Mouse (Mus musculus) T-helper 2 cell (primary cell): ENCODE measurements at regions not wholly inside any gene's neighbourhood (a gene's known extent, or its start where the extent isn't known, plus 50 kb on each side); places are given as distances from the start of the nearest gene placed in this dataset.

Experiments used
- in situ Hi-C: fragments of 300-600 bp; cut with MboI, MseI; formaldehyde crosslinking; loops from one replicate; pipeline ENCODE4 v1.15.1; 2025; ENCODE audit warnings: high pct_unique_total_duplicates

DNA sequence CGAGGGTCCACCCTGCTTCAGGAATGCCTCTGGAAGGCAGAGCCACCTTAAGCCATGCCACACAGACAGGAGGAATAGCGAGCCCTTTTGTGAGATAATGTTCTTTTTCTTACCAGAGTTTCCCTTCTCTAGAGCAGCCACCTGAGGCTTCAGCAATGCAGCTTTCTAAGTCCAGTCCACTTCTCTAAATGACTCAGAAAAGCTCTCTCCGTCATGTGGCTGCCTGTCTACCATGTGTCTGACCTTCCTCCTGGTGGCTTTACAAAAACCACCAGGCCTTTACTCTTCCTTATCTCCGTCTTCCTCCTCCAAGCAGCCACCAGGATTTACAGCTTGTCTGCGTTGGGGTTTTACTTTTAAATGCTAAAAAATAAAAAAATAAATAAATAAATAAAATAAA is 93.4 kb upstream of the Mark1 start:
- in situ Hi-C loops: no loop called here

DNA sequence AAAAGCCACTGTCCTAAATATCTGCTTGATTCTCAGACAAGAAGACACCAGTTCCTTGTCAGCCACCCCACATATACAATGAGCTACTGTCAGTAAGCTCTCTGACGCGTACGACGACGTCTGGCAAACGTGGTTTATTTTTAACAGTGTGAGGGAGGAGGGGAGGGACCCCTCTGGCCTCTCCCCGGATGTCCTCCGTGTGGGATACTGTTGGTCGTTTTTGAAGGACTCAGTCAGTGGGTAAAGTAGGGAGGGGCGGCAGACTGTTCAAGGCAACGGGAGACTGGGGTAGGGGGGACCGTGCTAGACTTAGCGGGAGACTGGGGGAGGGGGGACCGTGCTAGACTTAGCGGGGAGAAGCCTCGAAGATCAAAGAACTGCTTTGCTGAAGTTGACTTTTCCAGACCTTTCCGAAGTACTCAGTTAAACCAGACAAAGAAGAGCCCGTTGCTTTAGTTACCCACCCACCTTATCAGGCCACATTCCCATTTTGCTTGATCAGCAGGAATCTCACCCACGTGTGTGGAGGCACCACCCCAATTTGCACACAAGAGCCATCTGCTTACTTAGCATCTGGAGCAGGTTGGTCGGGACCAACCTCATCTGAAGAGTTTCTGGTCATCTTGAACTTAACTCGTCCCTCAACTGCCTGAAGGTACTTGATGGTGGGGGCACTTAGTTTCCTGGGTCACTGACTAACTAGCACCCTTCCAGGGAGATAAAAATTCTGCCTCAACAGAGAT is 92.6 kb upstream of the Mark1 start:
- in situ Hi-C loops: no loop called here

DNA sequence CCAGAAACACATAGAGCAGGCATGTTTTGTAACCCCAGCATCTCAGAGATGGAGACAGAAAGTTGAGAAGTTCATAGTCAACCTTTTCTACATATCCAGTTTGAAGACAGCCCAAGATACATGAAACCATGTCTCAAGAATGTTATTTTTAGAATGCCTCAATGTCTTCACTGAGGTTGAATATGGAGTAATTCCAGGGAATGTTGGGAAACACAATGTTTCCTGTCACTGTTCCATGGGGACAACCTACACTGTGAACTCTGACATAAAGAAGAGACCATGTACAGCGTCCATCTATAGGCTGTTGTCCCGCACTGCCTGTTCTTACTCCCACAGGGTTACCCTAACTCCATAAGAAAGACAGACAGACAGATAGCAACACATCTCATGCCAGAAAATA is 89.8 kb upstream of the Mark1 start:
- in situ Hi-C loops: loop anchor here (10.0 kb wide), 1 partner anchor 124 kb away; no protein-coding TSS in a partner anchor

DNA sequence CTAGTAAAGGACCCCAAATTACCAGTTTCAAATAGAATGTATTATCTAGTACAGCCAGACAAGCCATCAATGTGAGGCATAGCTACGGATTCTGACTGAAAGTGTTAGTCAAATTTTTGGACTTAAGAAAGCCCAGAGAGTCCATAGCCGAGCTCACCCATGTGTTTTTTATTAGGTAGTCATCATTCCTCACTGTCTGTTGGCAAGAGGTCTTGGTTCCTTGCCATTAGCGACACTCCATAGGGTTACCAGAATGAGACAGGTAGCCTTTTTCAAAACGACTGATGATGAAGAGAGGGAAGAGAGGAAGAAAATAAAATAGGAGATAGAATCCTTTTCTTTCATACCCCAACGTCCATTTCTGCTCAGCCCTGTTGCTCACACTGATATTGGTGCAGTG is 83.8 kb upstream of the Mark1 start:
- in situ Hi-C loops: loop anchor here (10.0 kb wide), 1 partner anchor 118 kb away; no protein-coding TSS in a partner anchor

DNA sequence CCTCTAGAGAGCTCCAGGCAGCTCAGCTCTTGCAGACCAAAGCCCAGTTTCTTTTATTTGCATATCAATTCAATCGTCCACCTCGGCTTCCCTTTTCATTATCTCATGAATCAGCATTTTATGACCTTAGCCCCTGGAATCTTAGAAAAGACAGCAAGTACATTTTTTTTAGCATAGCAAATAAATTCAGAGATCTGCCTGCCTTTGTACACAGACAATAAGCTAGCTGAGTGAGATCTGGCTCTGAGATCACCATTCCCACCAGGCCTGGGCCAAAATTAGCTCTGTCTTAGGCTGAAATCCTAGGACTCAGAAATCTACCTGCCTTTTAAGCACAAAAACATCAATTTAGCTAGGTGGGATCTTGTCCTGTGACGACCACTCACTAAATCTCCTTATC is 80.7 kb upstream of the Mark1 start:
- in situ Hi-C loops: loop anchor here (10.0 kb wide), 1 partner anchor 115 kb away; no protein-coding TSS in a partner anchor

DNA sequence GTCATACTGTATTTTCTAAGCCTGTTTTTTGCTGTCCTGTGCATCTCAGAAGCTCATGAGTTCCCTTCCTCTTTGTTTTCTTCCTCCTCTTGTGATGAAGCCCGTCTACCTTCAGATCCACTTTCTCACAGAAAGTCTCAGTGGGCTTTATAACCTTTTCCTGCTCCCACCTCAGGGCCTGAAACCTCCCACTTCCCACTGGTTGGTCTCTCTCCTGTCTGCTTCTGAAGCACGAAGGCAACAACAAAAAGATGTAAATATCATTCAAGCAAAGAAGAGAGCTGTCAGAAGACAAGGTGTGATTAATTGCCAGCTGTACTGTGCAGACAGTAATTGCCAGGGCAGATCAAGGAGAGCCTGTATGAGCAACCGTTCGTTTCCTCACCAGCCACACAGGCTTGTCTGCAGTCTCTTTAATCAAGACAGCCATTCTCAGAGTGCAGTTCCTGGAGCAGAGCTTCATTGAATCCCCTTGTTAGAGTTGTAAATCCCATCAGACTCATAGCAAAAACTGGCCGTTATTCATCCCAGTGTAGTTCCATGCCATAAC is 80.0 kb upstream of the Mark1 start:
- in situ Hi-C loops: no loop called here

DNA sequence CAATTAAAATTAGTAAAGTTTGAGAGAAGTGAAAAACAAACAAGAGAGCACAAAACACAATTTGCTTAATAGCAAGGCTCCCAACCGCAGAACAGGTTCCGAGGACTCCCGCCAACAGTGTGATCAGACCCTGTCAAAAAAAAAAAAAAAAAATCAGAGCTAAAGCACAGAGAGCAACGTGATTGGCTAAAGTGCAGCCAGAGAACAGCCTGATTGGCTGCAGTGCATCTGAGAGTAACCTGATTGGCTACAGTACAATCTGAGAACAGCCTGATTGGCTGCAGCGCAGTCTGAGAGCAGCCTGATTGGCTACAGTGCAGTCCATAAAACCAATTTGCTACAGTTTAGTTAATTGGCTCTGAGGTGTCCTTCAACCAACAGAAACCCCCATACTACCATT is 74.6 kb upstream of the Mark1 start:
- in situ Hi-C loops: no loop called here

DNA sequence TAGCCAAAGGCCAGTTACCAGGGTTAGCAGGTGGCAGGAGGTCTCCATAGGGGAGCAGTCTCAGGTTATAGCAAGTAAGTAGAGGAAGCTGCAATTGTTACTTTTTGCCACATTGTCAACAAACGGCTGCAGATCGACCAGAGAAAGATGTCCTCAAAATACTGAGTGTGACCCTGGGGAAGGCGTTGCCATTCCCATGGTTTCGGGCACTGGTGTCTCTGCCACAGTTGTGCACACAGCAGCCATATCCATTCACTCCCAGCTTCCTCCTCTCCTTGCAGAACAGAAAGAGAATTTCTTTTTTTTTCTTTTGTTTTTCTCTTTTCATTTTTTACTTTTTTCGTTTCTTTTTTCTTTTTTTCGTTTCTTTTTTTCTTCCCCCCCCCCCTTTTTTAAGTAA is 73.4 kb upstream of the Mark1 start:
- in situ Hi-C loops: no loop called here

DNA sequence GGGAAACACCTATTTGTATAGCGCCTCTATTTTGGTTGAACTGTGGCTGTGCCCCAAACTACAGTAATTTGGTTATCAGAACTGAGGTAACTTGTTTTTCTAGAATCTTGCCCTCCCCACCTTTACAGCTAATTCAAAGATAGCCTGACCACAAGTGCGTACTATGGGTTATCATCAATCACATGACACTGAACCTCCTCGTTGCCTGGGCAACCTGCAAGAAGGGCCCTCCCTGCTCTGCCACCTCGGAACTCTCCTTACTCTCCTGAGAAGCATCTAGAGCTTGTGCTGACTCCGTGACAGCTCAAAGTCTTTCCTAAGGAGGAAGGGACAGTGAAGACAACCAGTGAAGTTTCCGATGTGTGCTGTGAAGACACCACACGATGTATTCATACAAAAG is 72.2 kb upstream of the Mark1 start:
- in situ Hi-C loops: no loop called here

DNA sequence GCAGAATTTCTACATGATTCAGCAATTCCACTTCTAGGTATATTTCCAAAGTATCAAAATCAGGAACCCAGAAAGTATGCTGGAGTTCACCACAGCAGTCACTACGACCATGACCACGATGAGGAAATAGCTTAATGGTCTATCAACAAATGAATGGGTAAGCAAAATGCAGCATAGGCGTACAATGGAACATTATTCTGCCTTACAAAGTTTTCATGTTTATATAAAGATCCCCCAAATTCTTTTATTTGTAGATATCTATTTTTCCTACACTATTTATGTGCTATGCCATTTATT is 71.4 kb upstream of the Mark1 start:
- in situ Hi-C loops: no loop called here

DNA sequence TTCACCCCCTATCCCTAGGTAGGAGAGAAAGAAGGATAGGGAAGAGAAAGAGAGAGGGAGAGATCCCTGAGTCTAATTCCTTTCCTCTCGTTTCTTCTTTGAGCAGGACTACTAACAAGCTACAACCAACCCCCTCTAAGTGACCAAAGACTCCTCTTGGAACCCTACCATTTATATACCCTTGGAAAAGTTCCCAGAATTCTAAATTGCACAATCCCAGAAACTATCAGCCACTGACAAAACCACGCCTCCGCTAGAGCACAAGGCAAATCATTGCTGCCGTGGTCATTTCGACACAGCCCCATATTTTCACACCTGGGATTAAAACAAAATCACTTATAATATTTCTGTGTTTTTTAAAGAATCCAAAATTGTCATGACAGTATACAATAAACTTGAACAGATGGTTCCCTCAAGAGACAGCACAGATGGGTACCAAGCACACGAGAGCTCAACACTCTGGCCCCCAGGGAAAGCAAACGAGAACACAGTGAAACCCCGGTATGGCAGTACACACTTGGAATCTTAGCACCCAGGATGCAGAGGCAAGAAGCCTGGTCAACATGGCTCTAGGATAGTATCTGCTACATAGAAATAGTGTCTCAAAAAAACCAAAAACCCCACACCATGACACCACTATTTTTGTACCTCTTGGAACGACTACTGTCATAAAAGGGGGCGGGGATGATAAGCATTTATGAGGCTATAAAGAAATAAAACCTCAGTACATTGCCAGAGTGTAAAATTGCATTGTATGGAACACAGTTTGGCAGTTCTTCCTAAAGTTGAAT is 70.9 kb upstream of the Mark1 start:
- in situ Hi-C loops: no loop called here

DNA sequence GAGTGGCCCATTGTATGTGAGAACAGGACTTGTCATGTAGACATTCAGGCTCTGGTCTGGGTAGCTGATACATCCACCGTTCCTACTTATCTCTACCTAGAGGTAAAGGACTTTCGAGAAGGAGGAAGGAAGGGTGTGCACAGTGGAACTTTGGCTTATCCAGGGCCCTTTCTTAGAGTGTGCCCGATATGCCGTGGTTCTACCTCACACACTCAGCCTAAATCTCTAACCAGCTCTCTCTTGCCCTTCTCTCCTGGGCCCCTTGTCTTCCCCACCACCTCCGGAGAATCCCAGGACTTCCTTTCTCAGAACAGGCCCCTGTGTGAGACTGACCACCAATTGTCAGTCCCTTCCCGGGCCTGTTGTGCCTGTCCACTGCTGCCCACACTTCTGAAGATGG is 68.8 kb upstream of the Mark1 start:
- in situ Hi-C loops: no loop called here

DNA sequence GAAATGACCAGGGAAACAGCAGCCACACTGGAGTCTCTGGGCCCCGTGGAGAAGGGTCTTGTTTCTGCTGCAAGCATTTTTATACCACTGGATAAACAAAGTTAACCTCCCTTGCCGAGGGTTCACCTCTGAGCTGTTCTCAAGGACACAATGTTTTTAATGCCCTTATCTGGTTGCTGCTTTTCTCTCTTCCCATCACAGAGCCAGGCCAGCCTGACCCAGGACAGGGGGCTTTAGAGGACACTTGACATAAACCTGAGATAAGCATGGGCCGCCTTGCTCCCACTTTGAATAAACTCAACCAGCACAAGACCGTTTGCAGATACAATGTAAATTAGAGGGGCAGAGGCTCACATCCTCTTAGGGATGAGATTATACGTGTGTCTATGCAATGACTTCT is 68.3 kb upstream of the Mark1 start:
- in situ Hi-C loops: no loop called here

DNA sequence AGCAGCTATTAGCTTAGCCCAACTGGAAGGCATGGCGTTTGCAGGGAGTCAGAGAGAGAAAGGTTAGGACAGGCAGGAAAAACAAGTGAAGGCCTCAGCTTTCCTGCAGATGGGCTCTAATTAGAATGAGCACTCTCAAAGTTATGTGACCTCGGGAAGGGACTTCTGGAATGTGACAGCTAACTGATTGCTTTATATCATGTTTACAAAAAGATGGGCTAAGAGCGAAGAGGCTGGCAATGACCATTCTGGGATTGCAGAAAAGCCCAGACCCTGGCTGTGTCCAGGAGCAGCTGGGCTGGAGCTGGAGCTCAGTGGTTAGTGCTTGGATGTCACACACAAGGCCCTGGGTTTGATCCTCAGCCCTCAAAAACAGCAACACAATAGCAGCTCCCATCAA is 65.7 kb upstream of the Mark1 start:
- in situ Hi-C loops: no loop called here

DNA sequence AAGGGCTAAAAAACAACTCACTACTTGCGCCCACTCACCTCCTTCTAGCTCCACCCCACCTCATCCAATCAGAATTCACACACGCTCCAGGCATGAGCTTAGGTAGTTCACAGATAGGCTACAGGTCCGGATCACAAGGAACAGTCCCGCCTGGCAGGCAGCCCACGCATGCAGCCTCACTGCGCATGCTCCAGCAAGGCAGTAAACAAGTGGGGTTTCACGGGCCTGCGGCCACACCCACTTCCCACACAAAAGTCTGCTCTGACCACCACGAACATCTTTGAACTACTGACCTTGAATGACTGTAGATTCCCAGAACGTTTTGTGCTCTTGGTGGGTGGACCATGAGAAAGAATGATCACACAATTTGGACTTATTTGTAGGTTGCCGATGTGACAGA is 62.7 kb upstream of the Mark1 start:
- in situ Hi-C loops: no loop called here

DNA sequence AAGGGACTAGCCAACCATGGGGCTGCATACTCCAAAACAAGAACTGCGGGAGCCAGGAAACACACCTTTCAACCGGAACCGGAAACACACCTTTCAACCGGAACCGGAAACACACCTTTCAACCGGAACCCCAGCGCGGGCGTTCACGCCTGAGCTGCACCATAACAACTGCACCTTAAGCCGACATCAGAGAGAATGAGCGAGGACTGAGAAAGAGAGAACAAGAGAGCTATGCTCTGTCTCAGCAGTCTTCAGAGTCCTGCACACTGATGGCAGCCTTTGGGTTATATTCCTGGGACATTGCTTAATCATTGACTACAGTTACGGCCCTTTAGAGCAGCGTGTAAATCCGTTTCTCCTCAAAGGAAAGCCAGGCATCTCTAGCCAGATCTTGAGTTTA is 58.1 kb upstream of the Mark1 start:
- in situ Hi-C loops: no loop called here

DNA sequence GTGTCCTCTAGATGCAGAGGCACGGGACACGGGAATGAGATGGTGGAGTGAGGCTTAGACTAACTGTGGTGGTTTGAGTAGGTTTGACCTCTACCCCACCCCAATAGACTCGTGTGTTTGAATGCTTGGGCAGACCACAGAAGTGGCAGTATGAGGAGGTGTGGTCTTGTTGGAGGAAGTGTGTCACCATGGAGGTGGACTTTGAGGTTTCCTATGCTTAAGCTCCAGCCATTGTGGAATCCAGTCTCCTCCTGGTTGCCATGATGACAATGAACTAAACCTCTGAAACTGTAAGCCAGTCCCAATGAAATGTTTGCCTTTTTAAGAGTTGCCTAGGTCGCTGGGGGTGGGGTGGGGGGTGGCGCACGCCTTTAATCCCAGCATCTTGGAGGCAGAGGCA is 53.3 kb upstream of the Mark1 start:
- in situ Hi-C loops: no loop called here

DNA sequence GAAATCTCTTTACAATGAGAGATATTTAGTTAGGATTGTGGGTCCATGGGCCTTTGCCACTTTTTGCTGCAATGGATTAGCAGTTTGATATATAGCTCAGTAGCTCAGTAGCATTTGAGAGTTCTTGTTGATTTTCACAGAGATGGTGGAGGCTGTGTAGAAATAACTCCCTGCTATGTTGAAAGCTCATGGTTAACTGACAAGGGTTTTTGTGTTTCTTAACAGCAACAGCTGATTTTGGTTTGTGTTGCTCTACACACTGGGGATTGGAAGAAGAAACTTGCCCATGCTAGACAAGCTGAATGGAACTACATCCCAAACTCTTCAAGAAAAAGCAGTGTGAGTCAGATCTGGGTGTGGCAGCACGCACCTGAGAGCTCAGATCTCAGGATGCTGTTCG is 50.6 kb upstream of the Mark1 start:
- in situ Hi-C loops: no loop called here
